Mouse (Mus musculus) MN1 (cell line): ENCODE measurements around the gene Hoxc11.

Experiments used
- DNase-seq: peaks from one replicate; pipeline ENCODE4 v3.0.0-alpha.2; 2016; ENCODE audit warnings: low spot score

Gene Hoxc11

GRCm38 (mm10) chr15:102937036-102937666, 17.1 kb upstream of the Hoxc11 start:
- no peak for DNase-seq

DNA sequence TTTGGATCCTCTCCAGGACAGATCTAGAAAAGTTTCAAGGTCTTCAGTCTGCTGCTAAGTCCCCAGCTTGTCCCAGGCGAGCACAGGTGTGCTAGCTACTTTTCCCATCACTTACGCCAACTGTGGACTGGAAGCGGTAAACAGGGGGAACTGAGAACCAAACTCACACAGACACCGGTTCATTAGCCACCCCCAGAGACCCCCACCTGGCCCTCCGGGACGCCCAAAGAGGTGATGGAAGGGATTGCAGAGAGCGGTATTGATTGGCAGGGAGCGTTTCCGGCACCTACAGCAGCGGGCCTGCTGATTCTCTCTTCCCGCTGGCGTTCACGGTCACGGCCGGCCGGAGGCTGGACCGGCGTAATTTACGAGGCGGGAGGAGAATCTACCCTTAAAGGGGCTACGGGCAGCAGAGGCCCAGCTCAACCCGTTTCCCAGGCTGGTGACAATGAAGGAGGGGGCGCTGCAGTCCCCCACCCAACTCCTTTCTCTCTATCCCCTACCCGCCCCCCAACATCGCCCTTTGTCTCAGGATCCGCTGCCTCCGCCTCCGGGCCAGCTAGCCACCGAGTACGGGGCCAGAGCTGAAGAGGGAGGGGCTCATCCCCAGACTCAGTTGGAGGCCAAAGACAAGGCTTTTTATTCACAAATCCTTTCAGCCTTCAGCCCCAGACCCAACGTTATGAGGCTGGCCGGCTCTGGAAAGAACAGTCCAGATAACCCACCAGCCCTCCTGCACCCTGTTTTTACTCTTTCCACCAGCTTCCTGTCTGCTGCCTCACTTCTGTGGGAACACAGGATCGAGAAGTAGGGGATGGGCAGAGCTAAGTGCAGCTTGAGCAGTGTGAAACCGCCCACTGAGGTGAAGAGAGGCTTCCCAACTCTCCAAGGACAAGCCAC, 14.7 kb upstream of the Hoxc11 start:
- DNase-seq: no peak

DNA sequence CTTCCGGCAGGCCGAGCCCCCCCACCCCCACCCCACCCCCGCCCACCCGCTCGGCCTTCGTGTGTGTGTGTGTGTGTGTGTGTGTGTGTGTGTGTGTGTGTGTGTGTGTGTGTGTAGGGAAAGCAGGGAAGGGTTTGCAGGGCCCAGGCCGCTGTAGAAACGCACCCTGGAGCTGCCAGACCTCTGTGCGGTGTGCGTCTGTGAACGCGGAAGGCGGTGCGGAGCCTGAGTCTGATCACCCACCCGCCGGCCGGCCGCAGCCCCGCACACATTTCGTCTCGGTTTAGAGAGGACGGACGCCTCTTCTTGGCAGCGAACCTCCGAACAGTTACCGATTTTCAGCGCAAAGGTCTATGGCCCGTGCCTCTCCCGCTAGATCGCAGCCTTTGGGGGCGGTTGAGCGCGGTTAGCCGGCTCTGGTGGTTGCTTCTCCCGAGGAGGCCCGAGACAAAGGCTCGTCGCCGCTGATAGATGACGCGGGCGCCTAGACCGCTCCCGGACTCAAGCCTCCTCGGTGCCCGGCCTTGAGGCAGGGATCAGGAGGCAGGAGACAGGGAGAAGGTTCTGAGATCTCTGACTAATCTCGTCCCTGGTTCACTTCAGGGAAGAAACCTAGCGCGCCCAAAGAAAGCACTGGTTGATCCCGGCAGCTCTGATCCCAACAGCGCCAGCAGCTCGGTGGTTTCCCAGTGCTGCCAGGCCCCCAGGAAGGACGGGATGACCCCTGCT, 11.3 kb upstream of the Hoxc11 start:
- DNase-seq: no peak

- no peak for DNase-seq
Observed at GRCm38 (mm10) chr15:102943468-102943813, 10.8 kb upstream of the Hoxc11 start.

DNA sequence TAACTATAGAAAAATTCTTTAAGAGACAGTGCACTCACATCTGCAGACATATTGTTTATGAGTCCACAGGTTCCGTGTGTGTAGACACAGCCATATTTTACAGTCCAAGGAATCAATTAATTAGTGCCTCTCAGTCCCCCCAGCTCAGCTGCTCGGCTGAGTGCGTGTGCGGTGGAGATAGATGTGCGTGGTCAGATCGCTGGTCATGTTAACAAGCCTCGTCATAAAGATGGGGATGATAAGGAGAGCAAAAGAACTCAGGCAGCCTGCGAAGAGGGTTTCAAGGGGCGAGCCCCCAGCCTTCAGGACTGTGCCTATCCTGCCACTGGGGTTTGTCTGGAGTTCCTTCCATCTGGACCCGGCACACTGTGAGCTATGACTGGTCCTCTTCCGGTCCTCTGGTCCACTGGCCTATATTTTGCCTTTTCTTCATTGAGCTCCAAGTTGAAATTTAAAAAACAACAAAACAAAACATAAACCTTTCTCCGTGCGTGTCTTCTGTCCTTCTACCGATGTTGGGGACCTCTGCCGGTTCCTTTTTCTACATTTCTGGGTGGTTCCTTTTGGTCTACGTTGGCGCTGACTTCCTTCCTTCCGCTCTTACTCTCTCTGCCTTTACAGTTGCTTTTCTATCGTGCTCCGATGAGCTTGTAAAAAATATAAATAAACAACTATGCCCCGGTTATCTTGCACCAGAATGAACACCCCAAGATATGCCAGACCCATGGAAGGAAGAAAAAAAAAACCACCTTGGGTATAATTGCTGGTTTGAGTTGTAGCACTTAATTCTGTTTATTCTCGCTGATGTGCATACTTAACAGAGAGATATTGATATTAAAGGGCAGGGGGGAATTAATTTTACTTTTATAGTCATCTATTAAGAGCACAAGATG, 8.8 kb upstream of the Hoxc11 start:
- DNase-seq: no peak

DNA sequence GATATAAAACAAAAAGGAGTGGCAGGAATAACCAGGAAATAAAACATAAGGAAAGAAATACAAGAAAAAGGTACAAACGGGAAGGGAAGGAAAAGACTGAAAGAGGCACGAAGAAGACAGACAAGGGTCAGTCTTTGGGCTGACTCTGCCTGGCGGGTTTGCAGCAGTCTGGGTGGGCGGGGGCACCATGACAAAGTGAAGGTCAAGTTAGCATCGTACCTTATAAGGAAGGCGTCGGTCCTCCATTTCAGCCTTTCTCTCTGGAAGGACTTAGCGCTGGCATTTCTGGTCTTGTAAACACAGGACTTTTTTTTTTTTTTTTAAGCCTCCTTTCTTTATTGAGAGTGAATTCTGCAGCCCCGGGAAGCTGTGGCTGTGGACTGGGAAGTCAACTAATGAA, 7.0 kb upstream of the Hoxc11 start:
- no peak for DNase-seq

GRCm38 (mm10) chr15:102948842-102949241, 5.4 kb upstream of the Hoxc11 start:
- DNase-seq: no peak

GRCm38 (mm10) chr15:102949696-102950095, 4.5 kb upstream of the Hoxc11 start:
- DNase-seq: no peak

DNA sequence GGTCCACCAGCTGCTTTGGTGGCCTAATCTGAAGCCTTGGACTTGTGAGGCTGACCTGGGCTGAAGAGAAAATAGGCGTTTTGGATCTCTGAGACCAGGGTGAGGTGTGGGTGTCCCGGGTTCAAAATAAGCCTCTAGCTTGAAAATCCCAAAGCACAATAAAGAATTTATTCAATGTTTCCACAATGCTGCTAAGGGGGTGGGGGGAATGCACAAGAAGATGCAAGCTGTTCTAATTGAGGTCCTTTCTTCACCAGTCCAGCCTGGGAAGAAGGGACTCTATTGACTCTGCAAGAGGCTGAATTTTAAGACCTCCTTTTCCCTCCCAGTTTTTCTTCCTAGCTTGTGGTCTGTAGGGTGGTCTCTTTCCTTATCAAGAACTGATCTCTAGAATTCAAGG, 3.4 kb upstream of the Hoxc11 start:
- no peak for DNase-seq

DNA sequence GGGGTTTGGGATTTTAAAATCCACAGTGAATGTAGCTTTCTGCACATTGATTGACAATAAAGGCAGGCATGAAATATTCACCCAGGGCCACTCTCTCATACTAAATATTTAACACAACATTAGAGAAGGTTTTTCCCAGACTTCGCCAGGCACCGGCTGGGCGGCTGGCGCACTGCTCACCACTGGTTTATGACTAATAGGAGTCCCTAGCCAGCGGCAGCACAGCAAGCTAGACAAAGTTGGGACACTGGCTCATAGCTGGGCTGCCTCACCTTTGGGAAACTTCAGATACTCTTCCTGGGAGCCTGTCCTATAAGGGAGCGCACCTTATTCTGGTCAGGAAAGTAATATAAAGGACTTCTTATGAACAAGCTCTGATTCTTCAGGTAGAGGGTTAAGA, 666 bp upstream of the Hoxc11 start:
- no peak for DNase-seq

- DNase-seq: no peak
Observed at GRCm38 (mm10) chr15:102955007-102955382, 768 bp downstream of the Hoxc11 start.

DNA sequence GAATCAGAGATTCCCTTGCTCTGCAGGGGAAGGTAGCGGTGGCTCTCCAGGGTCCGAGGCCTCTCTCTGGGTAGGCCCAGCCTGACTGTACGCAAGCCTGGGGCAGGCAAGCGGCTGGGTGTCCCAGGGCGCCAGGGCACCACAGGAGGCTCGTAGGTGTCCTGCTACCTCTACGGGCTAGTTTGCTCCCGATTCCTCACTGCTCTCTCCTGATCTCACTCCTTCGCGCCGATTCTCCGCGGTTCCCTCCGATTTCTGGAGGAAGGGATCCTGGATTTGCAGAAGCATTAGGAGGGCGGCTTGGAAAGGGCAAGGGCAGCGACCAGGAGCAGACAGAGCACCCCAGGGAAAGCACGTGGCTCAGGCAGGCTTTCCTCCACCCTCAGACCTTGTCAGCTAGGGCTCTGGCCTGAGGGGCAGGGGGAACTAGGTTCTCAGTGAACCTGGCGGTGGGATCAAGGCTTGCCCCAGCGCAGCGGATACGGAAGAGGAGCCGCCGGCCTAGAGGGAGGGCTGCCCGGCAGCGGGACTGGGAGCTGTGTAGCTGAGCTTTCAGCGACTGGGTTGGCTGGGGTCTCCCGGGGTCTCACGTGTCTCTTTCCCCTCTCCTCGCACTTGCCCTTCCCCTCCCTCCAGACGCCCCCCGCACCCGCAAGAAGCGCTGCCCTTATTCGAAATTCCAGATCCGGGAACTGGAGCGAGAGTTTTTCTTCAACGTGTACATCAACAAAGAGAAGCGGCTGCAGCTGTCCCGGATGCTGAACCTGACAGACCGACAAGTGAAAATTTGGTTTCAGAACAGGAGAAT, 1.8 kb downstream of the Hoxc11 start:
- DNase-seq: no peak

- DNase-seq: no peak
Observed at GRCm38 (mm10) chr15:102956906-102957305, 2.7 kb downstream of the Hoxc11 start.

DNA sequence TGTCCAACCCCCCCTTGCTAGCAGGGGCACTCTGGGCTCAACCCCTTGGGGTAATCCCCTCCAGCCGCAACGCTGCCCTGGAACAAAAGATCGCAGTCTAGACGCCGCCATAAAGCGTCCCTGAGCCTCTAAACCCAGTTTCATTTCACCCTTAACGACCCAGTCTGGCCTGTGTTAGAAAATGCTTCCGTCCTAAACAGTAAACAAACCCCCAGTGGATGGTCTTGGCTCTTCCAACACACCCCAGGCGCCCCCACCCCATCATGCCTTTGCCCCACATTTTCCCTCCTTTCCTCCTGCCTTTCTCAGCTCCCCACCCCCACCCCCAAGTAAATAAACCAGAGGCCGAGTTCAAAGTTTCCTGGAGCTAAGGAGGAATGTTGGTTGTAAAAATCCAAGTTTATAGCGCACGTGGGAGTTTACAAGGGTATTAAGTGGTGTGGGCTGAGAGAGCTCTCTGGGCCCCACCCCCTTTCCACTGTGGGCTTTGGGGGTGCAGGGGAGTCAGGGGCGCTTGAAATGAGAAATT, 5.5 kb downstream of the Hoxc11 start:
- DNase-seq: no peak

GRCm38 (mm10) chr15:102961728-102962127, 7.5 kb downstream of the Hoxc11 start:
- no peak for DNase-seq

DNA sequence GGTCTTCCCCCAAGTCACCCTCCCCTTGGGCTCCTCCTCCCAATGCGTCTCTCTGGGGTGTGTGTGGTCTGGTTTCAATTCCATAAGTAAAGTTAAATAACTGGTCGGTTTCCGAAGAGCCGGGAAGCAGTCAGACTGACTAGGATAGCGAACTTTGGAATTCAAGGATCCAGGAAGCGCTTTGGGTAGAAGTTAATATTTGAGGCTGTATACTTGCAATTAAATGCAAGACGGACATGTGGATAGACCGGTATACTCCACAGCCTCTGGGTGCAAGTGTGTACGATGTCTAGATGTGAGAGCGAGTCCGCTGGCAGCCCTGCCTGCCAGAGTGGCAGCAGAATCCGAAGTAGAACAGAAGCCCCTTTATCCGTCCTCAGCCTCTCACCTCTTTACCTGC, 8.3 kb downstream of the Hoxc11 start:
- DNase-seq: no peak

GRCm38 (mm10) chr15:102963259-102963658, 9.0 kb downstream of the Hoxc11 start:
- no peak for DNase-seq

DNA sequence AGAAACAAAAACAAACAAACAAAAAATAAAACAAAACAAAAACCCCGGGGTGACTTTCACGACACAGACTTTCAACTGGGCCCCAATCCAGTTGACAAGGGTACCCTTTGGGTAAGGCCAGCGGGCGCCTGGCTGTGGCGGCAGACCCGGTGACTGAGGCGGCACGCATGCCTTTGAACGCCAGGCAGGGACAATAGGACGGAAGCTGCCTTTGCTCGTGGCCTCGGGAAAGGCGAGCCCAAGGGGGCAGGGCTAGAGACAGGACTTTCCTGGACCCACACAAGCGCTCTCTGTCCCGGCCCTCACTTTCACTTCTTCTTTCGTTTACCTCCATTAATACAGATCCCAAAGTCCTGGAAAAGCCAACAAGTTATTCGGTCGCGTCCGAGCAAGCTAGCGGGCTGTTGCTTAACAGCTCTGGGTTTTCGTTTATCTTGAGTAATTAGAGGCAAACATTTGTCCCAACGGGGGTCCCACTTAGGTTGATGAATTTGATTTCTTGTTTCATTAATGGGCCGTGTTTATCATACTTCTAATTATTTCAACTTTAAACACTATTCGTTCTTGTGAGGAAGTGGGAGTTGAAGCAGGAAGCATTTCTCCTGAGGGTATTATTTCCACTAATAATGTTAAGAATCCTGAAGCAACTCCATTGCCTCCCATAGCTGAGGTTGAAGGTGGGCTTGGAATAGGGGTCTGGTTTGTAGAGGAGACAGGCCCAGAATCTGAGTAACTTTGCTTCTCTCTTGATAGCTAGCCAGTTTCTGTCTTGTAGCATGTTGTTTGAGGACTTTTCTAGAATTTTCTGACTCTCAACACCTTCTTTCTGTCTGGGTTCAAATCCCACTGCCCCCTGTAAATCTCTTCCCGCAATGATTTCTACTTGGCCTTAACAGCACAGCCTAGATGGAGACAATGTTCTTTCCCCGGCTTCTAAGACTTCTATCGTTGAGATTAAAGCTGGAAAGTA, 9.7 kb downstream of the Hoxc11 start:
- DNase-seq: peak; percentile 79

DNA sequence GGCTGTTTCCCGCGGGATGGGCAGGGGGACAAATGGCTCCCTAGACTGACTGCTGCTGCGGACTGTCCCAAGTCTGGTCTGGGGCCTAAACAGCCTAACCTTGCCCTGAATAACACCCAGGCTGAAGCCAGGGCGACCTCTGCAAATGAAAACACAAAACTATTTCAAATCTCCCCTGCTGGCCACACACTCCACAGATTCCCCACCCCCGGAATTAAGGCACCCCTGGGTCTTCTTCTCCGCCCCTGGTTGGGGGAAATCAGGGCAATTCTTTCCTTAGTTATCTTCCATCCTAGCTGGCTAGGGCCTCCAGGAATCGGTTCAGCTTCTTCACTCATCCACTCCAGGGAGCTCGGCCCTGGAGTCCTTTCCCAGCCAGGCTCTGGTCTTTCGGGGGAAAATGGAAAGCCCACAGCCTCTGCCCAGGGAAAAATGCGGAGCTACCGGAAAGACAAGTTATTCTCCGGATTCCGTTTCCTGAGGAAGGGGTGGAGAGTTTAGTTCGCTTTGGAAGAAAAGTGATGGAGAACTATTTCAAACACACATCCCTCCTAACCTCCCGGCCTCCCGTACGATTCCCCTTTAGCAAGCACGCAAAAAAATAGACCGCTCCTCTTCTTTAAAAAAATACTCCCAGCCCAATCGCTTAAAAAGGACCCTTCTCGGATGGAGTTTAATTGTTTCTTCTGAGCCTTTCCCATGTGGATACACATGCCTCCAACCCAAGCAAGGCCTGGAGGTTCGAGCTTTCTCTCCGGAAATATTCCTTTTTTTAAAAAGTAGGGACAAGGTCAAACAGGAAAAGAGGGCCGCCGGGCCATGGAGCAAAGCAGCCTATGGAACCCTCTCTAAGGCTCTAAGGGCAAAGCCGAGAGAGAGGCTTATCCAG, 11.0 kb downstream of the Hoxc11 start:
- DNase-seq: no peak
